Mouse (Mus musculus) kidney, adult 18-20 months (tissue): Measurements from ENCODE around the gene Ndel1.
A peak's percentile ranks its signal among the peaks of the same experiment; 100 is the strongest.
"Not testable (repeated sequence)": the region's sequence is repeated elsewhere in the genome, so short reads cannot be mapped to it uniquely, and the experiment has no call there.

Source experiments
- DNase-seq: peaks from one replicate; pipeline ENCODE4 v3.0.0; 2021

The Ndel1 gene

DNA sequence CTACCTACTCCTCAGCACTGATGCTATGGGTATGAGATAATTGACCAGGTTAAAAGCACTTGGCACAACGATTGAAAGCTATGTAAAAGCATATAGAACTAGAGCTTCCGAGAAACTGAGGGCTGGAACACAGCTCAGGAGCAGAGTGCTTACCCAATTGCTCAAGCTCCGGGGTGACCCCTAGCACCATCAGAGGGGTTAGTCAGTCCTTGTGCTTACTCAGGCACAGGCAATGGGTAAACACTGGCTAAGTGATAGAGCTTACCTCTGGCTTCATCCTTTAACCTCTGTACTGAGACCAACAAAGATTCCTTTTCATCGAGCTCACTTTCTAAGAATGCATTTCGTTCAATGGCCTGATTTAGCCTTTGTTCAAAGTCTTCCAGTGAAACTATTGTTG lies 32.1 kb downstream of the Ndel1 start:
- DNase-seq, result no peak

DNA sequence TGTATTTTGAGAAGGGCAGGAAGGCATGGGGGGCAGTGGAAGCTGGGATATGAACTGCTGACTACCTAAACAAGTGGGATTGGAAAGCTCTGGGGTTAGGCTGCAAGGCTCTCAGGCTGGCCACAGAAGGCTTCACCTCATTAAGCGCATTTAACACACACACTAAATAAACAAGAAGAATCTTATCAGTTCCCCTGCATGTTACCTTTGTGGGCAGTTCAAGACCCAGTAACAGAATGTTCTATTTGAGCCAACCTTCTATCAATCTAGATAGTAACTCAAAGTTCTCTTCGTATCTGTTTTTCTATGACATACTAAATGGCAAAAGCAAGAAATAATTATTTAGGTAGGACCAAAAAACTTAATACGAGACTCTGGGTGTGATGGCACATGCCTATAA lies 36.6 kb downstream of the Ndel1 start:
- DNase-seq, result no peak

DNA sequence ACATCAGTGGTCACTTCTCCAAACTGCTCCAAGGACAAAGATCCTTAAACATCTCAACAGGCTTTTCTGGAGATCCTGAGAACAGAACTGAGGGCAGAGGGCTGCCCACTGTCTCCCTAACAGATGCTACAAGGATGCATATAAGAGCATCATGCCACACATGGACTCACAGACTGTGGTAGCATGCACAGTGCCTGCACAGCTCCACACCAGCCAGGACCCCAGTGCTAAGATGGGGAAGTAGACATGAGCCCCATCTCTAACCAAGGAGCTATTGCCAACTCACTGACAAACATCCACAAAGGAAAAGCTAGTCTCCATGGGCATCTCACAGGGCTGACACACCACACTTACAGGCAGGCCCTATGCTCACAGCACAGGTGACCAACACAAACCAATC lies 38.1 kb downstream of the Ndel1 start:
- DNase-seq, result no peak

DNA sequence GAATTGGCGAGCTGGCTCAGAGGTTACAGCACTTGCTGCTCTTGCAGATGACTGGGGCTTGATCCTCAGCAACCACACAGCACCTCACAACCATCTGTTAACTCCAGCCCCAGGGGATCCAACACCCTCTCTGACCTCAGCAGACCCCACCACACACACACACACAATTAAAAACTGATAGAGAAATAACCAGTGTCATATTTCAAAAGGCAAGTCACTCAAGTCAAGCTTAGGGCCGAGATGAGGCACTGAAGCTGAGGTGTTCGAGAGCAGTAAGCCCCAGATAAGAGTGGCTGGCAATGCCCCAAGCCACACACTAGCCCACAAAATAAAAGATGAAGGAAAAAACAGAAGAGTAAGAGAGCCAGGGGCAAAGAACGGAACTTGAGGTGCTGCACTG lies 38.9 kb downstream of the Ndel1 start:
- no peak for DNase-seq

DNA sequence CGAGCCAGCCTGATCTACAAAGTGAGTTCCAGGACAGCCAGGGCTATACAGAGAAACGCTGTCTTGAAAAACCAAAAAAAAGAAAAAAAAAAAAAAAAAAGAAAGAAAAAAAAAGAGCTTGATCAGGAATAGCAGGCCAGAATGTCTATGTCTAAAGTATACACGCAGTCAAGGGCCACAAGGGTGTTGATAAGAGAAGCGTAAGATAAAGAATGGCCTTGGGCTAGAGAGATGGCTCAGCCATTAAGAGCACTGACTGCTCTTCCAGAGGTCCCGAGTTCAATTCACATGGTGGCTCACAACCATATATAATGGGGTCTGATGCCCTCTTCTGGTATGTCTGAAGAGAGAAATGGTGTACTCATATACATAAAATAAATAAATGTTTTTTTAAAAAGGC lies 40.1 kb downstream of the Ndel1 start:
- not testable (repeated sequence) for DNase-seq

DNA sequence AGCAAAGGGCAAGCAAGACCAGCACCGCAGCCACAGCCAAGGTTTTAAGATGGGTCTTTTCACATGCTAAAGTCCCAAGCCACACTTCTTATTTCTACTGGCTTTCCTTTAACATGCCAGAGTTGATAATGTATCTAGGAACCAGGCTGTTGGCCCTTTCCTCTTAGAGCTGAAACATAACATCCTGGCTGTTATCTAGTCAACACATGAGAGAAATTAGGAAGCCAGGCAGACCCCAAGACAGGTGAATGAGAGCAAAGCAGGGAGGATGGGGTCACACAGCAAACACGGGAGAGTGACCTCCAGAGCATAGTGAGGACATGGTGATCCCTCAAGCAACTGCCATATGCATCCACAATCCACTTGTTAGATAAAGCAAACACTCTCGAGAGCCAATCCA lies 44.9 kb downstream of the Ndel1 start:
- no peak for DNase-seq

DNA sequence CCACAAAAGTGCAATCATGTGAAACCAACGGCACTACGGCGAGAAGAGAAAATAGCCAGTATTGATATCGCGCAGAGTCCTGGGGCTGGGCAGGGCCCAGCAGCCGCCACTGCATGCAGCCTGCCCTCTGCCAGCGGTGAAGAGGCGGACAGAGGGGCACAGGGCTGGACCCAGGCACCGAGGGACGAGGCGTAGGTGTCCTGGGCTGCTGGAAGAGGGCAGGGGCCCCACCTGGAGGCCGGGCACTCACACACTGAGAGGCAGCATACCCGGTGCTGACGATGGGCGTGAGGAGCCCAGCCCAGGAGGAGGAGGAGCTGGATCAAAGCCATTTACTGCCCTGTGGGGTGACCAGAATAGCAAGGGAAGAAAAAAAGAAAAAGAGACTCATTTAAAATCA lies 49.3 kb downstream of the Ndel1 start:
- no peak for DNase-seq

DNA sequence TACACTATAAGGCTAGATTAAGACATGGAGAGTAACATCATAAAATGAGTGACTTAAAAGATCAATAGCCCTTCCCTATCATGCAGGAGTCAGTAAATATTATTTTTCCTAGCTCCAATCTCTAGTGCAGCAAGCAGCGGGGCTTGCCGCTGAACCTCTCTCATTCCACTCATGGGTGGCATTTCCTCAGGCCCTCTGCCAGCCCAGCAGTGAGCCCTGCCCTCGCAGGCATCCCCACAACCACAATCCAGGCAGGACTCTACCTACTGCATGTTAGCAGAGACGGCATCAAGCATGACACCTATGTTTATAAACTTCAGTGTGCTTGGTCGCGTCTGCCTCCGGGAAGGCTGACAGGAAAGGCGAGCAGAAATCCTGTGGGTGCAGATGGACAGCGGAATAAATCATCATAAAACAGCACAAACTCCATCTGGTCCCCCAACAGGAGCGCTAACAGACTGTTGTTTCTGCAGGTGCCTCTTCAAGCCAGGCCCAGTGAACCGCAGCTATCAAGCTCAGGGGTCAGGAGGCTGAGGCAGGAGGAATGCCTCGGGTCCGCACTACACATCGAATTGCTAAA lies 52.3 kb downstream of the Ndel1 start:
- no peak for DNase-seq

DNA sequence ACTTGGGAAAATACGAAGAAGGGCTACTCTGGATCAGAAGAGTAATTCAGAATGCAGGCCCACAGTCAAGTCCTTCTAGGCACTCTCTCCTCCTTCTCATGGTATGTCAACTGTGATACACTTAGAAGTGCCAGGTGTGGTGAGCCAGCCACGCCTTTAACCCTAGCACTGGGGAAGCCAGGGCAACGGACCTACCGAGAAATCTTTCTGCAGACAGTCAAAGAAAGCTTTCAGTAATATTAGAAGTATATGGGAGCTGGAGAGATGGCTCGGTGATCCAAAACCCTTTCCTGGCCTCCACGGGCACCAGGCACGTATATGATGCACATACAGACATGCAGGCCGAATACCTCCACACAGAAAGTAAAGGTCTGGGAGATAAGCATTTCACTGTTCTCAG lies 53.2 kb downstream of the Ndel1 start:
- DNase-seq, result no peak

DNA sequence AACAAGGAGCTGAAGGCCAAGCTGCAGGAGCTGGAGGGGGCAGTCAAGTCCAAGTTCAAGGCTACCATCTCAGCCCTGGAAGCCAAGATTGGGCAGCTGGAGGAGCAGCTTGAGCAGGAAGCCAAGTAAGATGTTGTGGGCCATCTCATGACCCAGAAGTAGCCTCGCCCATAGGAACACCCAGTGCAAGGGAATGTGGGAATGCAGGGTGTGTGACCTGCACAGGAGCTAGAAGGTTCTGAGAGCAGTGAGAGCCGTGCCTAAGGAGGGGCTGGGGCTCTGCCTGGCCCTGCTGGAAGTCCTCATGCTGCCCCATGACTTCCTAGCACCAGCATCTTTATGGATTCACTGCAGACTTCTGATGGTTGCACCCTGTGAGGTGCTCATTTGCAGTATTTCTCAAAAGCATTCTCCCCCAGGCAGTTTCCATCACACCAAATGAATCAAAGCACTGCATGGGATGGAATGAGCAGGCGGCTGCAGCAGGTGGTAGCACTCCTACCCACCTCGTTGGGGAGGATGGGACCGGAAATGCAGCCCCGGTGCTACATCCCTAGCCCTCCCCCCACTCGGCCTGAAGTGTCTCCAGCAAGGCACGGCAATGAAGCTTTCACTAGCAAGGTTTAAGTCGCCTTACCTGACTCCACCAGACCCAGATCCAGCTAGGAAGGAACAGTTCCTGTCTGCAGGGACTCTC lies 59.6 kb downstream of the Ndel1 start:
- no peak for DNase-seq

DNA sequence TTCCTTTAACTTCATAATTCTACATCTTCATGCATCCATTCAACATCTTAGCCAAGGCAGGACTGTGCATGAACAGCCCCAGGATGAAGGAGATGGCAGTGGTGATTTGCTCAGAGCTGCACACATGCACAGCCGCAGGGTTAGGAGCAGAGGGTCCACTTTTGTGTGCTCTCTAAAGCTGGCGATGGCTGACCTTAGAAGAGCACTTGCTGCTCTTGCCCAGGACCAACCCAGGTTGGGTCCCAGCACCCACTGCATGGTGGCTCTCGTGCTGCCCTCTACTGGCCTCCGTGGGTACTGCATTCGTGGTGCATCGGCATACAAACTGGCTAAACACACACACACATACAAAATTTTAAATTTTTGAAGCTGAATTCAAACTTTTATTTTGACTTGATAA lies 63.9 kb downstream of the Ndel1 start:
- DNase-seq, result peak; percentile 78

DNA sequence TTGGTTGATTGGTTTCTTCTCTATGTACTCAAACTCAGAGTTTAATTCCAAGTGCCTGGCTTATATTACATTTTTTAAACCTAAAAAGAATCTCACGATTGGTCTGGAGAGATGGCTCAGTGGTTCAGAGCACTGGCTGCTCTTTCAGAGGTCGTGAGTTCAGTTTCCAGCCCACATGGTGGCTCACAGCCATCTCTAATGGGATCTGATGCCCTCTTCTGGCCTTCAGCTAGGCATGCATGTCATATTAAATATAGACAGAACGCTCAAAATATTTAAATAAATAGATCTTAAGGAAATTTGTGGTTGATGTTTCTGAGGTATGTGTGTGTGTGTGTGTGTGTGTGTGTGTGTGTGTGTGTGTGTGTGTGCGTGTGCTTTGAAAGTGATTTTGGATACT lies 66.5 kb downstream of the Ndel1 start:
- no peak for DNase-seq

DNA sequence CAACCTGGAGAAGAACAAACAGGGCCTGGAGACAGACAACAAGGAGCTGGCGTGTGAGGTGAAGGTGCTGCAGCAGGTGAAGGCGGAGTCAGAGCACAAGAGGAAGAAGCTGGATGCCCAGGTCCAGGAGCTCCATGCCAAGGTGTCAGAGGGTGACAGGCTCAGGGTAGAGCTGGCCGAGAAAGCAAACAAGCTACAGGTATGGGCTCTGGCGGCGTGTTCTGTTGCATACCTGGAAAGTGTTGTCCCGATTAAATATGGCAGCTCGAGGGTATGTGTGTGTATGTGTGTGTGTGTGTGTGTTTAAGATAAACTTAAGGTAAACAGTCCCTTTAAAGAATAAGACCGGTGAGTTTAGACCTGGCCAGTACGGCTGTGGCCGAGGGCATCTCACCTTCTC lies 73.4 kb downstream of the Ndel1 start:
- no peak for DNase-seq

DNA sequence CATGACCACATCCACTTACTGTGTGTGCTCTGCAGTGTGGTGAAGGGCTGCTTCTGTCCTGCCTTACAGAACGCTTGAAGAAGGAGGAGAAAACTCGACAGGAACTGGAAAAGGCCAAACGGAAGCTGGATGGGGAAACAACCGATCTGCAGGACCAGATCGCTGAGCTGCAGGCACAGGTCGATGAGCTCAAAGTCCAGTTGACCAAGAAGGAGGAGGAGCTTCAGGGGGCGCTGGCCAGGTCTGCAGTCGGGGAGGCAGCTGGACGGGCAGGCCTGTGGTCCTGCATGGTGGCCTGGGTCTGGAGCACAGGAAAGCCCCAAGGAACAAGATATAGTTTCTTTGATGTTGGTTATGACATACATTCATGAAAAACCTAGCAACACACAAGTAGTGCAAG lies 79.9 kb downstream of the Ndel1 start:
- DNase-seq, result peak; percentile 19

DNA sequence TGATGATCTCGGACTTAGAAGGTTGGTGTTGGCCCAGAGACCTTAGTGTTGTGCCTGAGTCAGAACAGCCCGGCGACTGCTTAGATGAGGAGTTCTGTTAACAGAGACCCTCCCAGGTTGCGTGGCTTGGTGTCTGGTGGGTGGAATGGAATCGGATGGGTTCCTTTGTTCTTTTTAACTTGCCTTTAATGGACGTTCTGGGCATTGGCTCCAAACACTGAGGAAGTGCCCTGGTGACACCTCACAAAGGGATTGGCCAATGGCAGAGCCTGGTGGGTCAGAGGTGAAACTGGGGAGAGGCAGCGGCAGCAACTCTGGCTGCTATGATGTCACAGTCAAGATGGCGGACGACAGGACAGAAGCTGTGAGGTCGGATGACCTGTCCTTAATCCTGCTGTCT lies 80.9 kb downstream of the Ndel1 start:
- DNase-seq, result no peak

DNA sequence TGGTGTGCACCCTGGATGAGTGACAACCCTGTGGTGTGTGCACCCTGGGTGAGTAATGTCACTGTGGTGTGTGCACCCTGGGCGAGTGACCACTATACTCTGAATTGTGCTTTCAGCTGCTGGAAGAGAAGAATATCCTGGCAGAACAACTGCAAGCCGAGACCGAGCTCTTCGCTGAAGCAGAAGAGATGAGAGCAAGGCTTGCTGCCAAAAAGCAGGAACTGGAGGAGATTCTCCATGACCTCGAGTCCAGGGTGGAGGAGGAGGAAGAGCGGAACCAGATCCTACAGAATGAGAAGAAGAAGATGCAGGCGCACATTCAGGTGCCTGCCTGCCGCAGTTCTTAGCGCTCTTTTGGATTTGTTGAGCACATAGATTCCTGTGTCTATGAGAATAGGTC lies 84.4 kb downstream of the Ndel1 start:
- no peak for DNase-seq

DNA sequence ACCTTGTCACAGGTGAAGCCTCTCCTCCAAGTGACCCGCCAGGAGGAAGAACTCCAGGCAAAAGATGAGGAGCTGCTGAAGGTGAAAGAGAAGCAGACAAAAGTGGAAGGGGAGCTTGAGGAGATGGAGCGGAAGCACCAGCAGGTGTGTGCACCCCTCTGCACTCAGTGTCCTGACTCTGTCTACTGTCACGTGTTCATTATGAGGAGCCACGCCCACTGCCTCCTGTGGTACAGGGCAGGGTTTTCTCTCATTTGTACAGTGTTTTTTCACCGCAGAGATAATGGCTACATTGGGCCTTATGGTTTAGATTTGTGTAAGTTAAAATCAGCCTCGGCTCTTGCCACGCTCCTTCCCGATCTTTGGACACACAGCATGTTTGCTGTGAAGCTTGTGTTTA lies 85.8 kb downstream of the Ndel1 start:
- DNase-seq, result no peak

DNA sequence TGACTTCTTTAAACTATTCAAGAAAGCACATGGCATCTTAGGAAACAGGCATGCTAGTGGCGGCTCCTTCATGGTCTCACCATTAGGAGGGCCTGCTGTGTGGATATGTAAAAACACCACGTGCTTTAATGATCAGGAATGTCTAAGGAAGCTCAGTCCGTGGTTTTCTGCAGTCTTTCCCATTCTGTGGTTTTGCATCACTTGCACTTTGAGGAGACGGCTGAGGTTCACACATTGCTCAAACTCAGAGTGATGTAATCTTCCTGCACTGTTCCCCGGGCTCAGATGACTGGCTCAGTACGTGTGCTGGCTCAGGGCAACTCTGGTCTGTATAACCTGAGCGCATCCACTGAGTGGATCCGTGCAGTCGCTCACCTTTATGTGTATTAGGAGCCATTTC lies 89.3 kb downstream of the Ndel1 start:
- no peak for DNase-seq

DNA sequence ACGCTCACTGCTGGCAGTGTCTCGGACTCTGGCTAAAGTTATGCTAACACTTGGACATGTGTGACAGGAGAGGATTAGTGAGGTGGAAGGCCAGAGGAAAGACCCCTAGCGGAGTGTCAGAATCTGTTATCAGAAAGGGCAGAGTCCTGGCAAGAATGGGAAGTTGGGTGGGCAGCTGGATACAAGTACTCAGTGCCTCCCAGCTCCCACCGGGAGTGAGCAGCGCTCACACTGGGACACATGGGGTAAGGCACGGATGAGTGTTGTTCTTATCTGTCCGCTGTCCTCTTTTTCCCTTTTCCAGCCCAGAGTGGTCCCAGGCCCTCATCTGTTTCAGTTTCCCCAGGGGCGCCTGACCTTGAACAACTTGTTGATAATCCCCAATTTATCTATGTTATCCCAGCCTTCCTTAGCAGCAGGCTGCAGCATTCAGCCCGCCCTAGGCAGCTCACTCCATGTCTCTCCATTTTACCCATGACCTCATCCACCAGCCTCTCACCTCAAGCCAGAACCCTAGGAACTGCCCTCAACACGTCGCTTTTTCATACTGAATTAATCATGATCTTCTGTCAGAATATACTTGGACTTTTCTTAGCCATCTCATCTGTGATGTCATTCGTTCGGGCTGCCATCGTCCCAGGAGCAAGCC lies 91.1 kb downstream of the Ndel1 start:
- DNase-seq, result no peak

DNA sequence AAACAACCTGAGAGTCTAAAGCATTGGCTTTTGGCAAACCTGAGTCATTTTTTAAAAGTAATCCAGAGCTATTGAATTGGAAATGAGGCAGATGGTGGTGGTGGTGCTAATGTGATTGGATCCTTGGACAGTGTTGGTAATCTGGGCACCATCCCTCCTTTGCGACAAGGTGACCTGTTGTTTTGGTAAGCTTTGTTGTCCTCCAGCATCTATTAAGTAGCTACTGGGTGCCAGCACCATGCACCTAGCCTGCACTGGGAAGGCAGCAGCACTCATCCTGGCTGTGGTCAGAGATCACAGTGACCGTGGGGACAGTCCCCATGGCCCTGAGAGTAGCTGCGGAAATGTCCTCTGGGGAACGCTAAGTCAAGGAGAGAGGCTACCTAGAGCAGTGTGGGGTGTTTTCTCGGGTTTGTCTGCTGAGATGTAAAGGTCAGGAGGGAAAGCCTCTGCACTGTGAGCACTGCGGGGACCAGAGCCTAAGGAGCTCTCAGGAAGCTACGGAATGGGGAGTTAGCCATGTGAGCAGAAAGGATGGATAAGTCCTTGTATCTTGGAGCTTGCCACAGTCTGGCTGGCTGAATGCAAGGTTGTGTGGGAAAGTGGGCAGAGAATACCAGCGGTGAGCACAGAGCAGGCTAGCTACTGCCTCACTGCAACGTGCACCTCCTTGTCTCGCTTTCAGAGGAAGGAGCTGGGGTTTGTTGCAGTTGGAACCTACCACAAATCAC lies 91.8 kb downstream of the Ndel1 start:
- DNase-seq, result no peak

DNA sequence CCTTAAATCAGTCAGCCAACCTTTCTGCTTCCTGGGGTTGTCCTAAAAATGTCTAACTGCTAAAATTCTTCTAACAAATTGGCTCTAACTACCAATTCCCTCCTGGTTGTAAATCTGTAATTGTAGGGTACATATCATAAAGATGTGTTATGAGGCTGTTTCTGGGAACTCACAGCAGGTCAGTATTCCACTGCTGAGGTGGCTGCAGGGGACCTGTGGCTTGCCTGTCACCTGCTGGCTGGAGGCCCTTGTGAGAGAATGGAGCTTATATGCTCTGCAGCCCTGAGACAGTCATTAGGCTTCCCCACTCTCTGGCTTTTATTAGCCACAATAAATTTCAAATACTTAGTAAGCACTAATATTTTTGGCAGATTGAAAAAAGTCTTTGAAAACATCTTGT lies 92.8 kb downstream of the Ndel1 start:
- no peak for DNase-seq

DNA sequence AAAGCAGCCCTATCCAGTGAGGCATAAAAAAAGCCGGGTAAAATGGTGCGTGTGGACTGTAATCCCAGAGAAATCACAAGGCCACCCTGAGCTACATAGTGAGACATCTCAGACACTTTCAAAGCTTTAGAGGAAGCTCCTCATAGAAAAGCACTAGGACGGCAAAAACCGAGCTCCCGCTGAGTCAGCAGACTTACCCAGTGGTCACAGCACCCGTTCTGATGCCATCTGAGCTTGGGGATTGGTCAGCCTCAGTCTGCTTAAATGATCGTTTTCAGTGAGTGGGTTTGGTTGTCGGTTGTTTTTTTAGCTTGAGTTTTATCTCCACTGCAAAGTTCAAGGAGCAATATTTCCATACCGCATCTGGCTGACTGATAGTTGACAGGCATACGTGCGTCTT lies 93.7 kb downstream of the Ndel1 start:
- no peak for DNase-seq

DNA sequence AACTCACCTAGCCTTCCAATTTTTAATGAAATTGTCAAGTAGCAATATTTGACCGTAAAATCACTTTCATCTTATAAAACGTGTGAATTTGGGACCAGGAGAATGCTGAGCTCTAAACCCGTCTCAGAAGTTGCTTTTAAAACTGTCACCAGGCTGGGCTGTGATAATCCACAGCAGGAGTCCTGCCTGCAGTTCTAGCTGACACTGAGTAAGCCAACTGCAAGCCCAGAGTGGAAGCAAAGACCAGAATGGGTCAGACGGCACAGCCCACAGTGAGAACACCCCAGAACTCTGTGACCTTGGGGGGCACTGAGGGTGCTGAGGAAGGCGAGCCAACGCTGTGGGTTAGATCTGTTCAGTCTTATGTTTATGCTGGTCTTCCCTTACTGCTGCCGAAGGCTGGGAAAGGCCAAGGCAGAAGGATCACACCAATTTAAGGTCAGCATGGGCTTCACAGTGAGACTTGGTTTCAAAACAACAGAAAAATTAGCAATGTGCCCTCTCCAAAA lies 95.5 kb downstream of the Ndel1 start:
- DNase-seq, result no peak
